Mouse (Mus musculus) megakaryocyte, embryonic 14.5 days (primary cell): ENCODE measurements around the gene Arv1. TPM values are rescaled to one million over a fixed set of nuclear protein-coding genes. Genes with fewer than 3 reads are reported as not detected.

Source experiments
- H3K27me3 ChIP-seq: replicated peaks from 2 replicates; pipeline ENCODE3; 2012; ENCODE audit warnings: inconsistent platforms
- H3K36me3 ChIP-seq: replicated peaks from 2 replicates; pipeline ENCODE3; 2012; ENCODE audit warnings: low read length, inconsistent platforms, mixed read lengths
- H3K4me1 ChIP-seq: 2 replicates; pipeline ENCODE4 v1.6.1; 2012; ENCODE audit warnings: inconsistent platforms
- H3K4me3 ChIP-seq: replicated peaks from 2 replicates; pipeline ENCODE3; 2012; ENCODE audit warnings: moderate library complexity, mild to moderate bottlenecking, inconsistent platforms
- H3K9me3 ChIP-seq: 2 replicates; pipeline ENCODE4 v1.6.1; 2012; ENCODE audit warnings: inconsistent platforms
- FLI1 ChIP-seq: IDR thresholded peaks from 2 replicates; pipeline ENCODE4 v1.6.1; 2012; ENCODE audit warnings: low read length, inconsistent platforms, mixed read lengths
- GATA1 ChIP-seq: IDR thresholded peaks from 3 replicates; pipeline ENCODE4 v1.6.1; 2012; ENCODE audit warnings: mixed read lengths, low read length, inconsistent platforms, borderline replicate concordance
- polyA plus RNA-seq: library from polyadenylated mRNA; stranded (reverse); fragments of >175 nt; gene quantifications from 2 replicates; pipeline ENCODE4 v1.2.3, GENCODE M21; 2012; ENCODE audit warnings: low replicate concordance; ENCODE audit not compliant: insufficient read depth

Arv1 gene
- polyA plus RNA-seq, 1 experiment, result 3.8 TPM

DNA sequence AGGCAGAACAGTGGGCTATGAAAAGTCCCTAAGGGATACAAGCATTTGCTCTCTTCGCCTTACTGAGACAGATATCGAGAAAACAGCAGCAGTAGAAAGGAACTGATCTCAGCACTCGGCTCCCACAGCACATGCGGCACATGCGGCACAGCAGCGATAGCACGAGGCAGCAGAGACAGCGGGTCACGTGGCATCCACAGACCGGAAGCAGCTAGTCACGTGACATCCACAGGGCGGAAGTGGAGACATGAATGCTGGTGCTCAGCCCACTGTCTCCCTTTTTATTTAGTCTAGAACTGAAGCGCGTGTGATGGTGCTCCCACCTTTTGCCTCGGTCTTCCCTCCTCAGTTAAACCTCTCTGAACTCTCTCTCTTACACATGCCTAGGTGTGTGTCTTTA, 61.3 kb downstream of the Arv1 start:
- TF ChIP-seq GATA1 (no peak), FLI1 (no peak)
- no peaks in the 10 kb centered on the region; the same call in 1 of the 2 replicates for H3K9me3 ChIP-seq

More for the DNA sequence above, 61.3 kb downstream of the Arv1 start:
- H3K36me3 ChIP-seq, result no peaks in the 10 kb centered on the region
- H3K4me1 ChIP-seq, result no peaks in the 10 kb centered on the region; the same call in 1 of the 2 replicates
- peaks cover 71% of the 10 kb centered on the region for H3K27me3 ChIP-seq
- H3K4me3 ChIP-seq, result no peak overlapping the region

Other genes starting within 250 kb of the Arv1 start
- gene Cog2, start 201.4 kb upstream of the Arv1 start, polyA plus RNA-seq, result 10.4 and 14.3 TPM in 2 replicates
- 0.27 TPM in 1 of 2 replicates, not detected in the other for gene Agt, start 152.4 kb upstream of the Arv1 start, polyA plus RNA-seq
- not detected in 2 replicates for gene Capn9, start 146.0 kb upstream of the Arv1 start, polyA plus RNA-seq
- 6.3 and 7.6 TPM in 2 replicates for gene 2310022B05Rik, start 58.8 kb upstream of the Arv1 start, polyA plus RNA-seq
- 0.69 and 5.4 TPM in 2 replicates for gene Ttc13, start 156 bp upstream of the Arv1 start, polyA plus RNA-seq
- gene Fam89a, start 29.7 kb downstream of the Arv1 start, polyA plus RNA-seq, result not detected in 2 replicates
- gene Trim67, start 71.0 kb downstream of the Arv1 start, polyA plus RNA-seq, result 0.09 TPM in 1 of 2 replicates, not detected in the other
- gene Gnpat, start 140.9 kb downstream of the Arv1 start, polyA plus RNA-seq, result 41.4 and 55.3 TPM in 2 replicates
- gene 2810004N23Rik, start 141.0 kb downstream of the Arv1 start, polyA plus RNA-seq, result 8.3 and 25.4 TPM in 2 replicates
- gene Exoc8, start 175.6 kb downstream of the Arv1 start, polyA plus RNA-seq, result 2.1 and 3.3 TPM in 2 replicates
- 1.7 and 2.5 TPM in 2 replicates for gene Sprtn, start 175.7 kb downstream of the Arv1 start, polyA plus RNA-seq
- gene Egln1, start 227.2 kb downstream of the Arv1 start, polyA plus RNA-seq, result 6.7 and 14.0 TPM in 2 replicates